Mouse (Mus musculus) liver, embryonic 14.5 days (tissue): ENCODE measurements around the gene Fam189b. TPM values are rescaled to one million over a fixed set of nuclear protein-coding genes. Genes with fewer than 3 reads are reported as not detected.

ENCODE experiments used
- ATAC-seq: fragments of 200-750 bp; cut with Nextera tagmentation; 2 replicates; pipeline ENCODE4 v1.8.0; 2017; ENCODE audit warnings: moderate number of reproducible peaks, mild to moderate bottlenecking, moderate library complexity; ENCODE audit not compliant: insufficient read depth
- DNase-seq, 3 experiments: peaks; one replicate each; pipeline ENCODE4 v3.0.0-alpha.2; 2012 to 2013; ENCODE audit warnings: low read depth in 3 of 3, low spot score in 3 of 3
- H3K27ac ChIP-seq: fragments of 300-500 bp; sonication (generic); 2 replicates; pipeline ENCODE4 v1.5.1; 2014; ENCODE audit warnings: moderate library complexity, mild to moderate bottlenecking, control low read depth, inconsistent platforms
- H3K27me3 ChIP-seq: fragments of 300-500 bp; sonication (generic); 2 replicates; pipeline ENCODE4 v1.6.1; 2014; ENCODE audit warnings: mild to moderate bottlenecking, low read length, moderate library complexity; ENCODE audit not compliant: control insufficient read depth, insufficient read depth
- H3K36me3 ChIP-seq: fragments of 300-500 bp; sonication (generic); replicated peaks from 2 replicates; pipeline ENCODE4 v1.6.1; 2014; ENCODE audit warnings: low read depth; ENCODE audit not compliant: control insufficient read depth, insufficient read depth
- H3K4me1 ChIP-seq, 2 experiments: fragments of 200-500 bp in 1 of 2; fragments of 300-500 bp in 1 of 2; sonication (generic) in 1 of 2; replicated peaks; 2 replicates each; pipeline ENCODE4 v1.6.1; 2012 to 2014; ENCODE audit warnings: antibody characterized with exemption in 1 of 2, inconsistent platforms in 1 of 2, low read length in 1 of 2; ENCODE audit not compliant: control insufficient read depth in 2 of 2, insufficient read depth in 2 of 2
- H3K4me2 ChIP-seq: fragments of 300-500 bp; sonication (generic); 2 replicates; pipeline ENCODE4 v1.6.1; 2014; ENCODE audit warnings: low read depth, mild to moderate bottlenecking, control low read depth, moderate library complexity
- H3K4me3 ChIP-seq, 2 experiments: fragments of 200-500 bp in 1 of 2; fragments of 300-500 bp in 1 of 2; sonication (generic) in 1 of 2; 2 replicates each; pipeline ENCODE4 v1.5.1; 2012 to 2014; ENCODE audit warnings: low read depth in 2 of 2, low read length in 2 of 2, mild to moderate bottlenecking in 2 of 2, control low read depth in 1 of 2, inconsistent platforms in 1 of 2, moderate library complexity in 1 of 2; ENCODE audit not compliant: insufficient read depth in 1 of 2
- H3K9ac ChIP-seq: fragments of 300-500 bp; sonication (generic); replicated peaks from 2 replicates; pipeline ENCODE4 v1.6.1; 2014; ENCODE audit warnings: mild to moderate bottlenecking, control low read depth, moderate library complexity
- H3K9me3 ChIP-seq: fragments of 300-500 bp; sonication (generic); 2 replicates; pipeline ENCODE4 v1.6.1; 2016; ENCODE audit warnings: low read length, mixed read lengths; ENCODE audit not compliant: control insufficient read depth
- CTCF ChIP-seq: IDR thresholded peaks from 2 replicates; pipeline ENCODE4 v1.5.1; 2016; ENCODE audit warnings: antibody characterized with exemption, low read depth, control low read depth
- EP300 ChIP-seq: IDR thresholded peaks from 2 replicates; pipeline ENCODE4 v1.6.1; 2016; ENCODE audit warnings: antibody characterized with exemption, low read depth
- WGBS: fragments of 180-500 bp; shearing (Covaris S2); extraction: QIAGEN DNeasy Blood & Tissue Kit; methylation state at CpG from one replicate; pipeline ENCODE4 v1.1.7; 2014; ENCODE audit not compliant: insufficient replicate concordance; 5-methylcytosine and 5-hydroxymethylcytosine counted together
- polyA plus RNA-seq, 2 experiments: library from polyadenylated mRNA; depleted of rRNA in 1 of 2; stranded (reverse) in 1 of 2; unstranded in 1 of 2; fragments of >200 nt; fragmentation: Nextera tagmentation in 1 of 2; extraction: Ambion mirVana in 1 of 2; gene quantifications; 2 replicates each; pipeline versions ENCODE4 v1.2.1 to v1.2.3; 2012 to 2014

The Fam189b gene
- polyA plus RNA-seq, 2 experiments = 1.7 to 3.6 TPM

DNA sequence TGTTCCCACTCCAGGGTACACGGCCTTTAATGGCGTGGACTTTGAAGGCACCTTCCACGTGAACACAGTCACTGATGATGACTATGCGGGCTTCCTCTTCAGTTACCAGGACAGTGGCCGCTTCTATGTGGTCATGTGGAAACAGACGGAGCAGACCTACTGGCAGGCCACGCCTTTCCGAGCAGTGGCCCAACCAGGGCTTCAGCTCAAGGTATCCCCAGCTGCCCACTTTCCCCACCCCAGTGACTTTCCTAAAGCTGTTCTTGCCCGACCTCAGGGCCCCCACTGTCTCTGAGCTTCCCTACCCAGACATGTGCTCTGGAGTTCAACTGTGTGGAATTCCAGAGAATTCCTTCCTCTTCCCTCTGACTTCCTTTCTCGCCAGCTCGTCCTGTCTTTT lies 41.9 kb downstream of the Fam189b start:
- ATAC-seq = no peak
- Histone ChIP-seq H3K27me3 (peaks cover 36% of the 10 kb centered on the region), H3K4me3 (no peak overlapping the region)

DNA sequence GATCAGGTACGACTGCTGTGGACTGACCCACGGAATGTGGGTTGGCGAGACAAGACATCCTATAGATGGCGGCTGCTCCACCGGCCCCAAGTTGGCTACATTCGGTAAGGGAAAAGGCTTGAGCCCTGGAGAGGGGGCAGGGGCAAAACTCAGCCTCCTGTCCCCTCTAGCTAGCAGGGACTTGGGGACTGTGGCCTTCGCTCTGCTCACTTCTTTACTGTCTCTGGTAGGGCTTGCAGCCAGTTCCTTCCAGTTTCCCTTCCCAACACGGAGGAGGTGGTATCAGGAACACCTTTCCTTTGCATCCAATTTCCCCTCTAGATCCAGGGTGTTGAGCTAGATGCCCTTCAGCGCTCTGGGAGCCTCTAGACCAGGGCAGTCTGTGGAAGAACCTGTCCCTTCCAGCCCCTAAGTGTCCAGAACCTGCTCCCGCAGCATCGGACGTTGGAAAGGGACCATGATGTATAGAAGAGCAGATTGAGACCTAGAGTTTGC lies 42.4 kb downstream of the Fam189b start:
- H3K27me3 ChIP-seq = peaks cover 36% of the 10 kb centered on the region
- DNase-seq = no peak
- no peak overlapping the region for H3K27ac ChIP-seq
- H3K4me3 ChIP-seq = no peak overlapping the region
- no peak overlapping the region for H3K4me2 ChIP-seq
- 57% methylated on average over 12 of the region's 12 CpGs for WGBS
- H3K36me3 ChIP-seq = no peaks in the 10 kb centered on the region
- H3K9ac ChIP-seq = no peak overlapping the region
- TF ChIP-seq EP300 = no peak
- TF ChIP-seq CTCF = no peak
- no peaks in the 10 kb centered on the region for H3K9me3 ChIP-seq
- ATAC-seq = no peak
- peaks cover 0 to 5% of the 10 kb centered on the region in 2 experiments; a peak in 1 of 4 replicates for H3K4me1 ChIP-seq

More for the DNA sequence above, 41.9 kb downstream of the Fam189b start:
- TF ChIP-seq CTCF (no peak), EP300 (no peak)
- no peak for DNase-seq
- H3K9ac ChIP-seq = no peak overlapping the region
- no peaks in the 10 kb centered on the region for H3K9me3 ChIP-seq
- no peak overlapping the region for H3K27ac ChIP-seq
- WGBS = 65% methylated on average over 11 of the region's 11 CpGs
- H3K4me2 ChIP-seq = no peak overlapping the region
- H3K36me3 ChIP-seq = no peaks in the 10 kb centered on the region
- H3K4me1 ChIP-seq = peaks cover 0 to 5% of the 10 kb centered on the region in 2 experiments; a peak in 1 of 4 replicates

DNA sequence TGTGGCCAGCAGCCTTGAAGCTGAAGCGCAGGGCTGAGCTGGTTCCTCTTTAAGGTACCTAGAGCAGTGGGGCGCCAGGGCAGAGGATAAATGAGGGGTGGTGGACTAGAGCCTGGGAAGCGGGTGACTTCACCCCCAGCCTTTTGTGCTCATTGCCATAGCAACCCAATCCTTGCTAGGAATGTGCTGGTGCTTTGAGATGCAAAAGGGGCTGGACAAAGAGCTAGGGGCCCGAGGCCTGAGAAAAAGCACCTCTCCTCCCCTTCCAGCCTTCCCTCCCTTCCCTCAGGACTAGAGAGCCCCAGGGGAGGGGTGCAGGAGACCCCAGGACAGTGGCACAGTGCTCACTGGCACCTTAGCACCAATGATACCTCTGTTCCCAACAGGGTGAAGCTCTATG lies 43.0 kb downstream of the Fam189b start:
- TF ChIP-seq CTCF = no peak
- no peak for TF ChIP-seq EP300
- Histone ChIP-seq H3K4me2 (no peak overlapping the region), H3K9ac (no peak overlapping the region), H3K27ac (no peak overlapping the region), H3K9me3 (no peaks in the 10 kb centered on the region), H3K27me3 (peaks cover 38% of the 10 kb centered on the region), H3K4me1 (peaks cover 0 to 5% of the 10 kb centered on the region in 2 experiments; a peak in 1 of 4 replicates), H3K4me3 (no peak overlapping the region), H3K36me3 (no peaks in the 10 kb centered on the region)
- no peak for DNase-seq
- ATAC-seq = no peak
- WGBS = 27% methylated on average over 4 of the region's 4 CpGs

DNA sequence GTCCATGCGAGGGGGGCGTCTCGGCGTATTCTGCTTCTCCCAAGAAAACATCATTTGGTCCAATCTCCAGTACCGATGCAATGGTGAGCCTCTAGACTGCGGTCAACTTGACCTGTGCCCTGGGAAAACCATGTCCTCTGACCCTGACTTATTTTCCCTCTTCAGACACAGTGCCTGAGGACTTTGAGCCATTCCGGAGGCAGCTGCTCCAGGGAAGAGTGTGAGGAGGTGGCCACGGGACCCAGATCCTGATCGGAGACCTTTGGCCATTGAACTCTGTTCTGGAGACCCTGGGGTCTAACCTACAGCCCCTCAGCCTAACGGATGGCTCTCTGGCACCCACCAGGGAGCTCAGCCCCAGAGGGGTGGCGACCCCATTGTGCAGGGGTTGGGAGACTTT lies 43.4 kb downstream of the Fam189b start:
- no peak for ATAC-seq
- no peak overlapping the region for H3K27ac ChIP-seq
- peaks cover 38% of the 10 kb centered on the region for H3K27me3 ChIP-seq
- TF ChIP-seq EP300 (no peak), CTCF (no peak)
- H3K36me3 ChIP-seq = no peaks in the 10 kb centered on the region
- no peaks in the 10 kb centered on the region for H3K9me3 ChIP-seq
- DNase-seq = no peak
- peaks cover 0 to 5% of the 10 kb centered on the region in 2 experiments; a peak in 1 of 4 replicates for H3K4me1 ChIP-seq
- WGBS = 43% methylated on average over 11 of the region's 11 CpGs
- no peak overlapping the region for H3K4me2 ChIP-seq
- H3K4me3 ChIP-seq = no peak overlapping the region
- no peak overlapping the region for H3K9ac ChIP-seq

DNA sequence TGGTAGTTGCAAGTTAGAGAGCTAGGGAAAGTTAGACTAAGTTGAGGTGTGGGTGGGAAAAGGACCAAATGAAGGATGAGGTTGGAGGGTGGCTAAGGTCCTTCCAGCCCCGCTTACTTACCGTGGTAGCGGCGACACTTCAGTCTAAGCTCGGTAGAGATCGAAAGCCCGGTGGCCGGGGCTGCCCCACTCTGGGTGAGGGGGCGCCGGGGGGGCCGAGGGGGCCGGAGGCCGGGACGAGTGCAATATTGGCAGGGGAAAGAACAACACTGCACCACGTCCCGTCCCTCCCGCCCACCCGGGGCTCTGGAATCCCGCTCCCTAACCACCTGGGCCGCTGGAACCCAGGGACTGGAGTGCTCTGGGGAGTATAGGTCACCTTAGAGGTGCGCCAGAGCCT lies 44.0 kb downstream of the Fam189b start, which contains the start of gene Mtx1:
TSS of gene Mtx1 (minus strand) at position 189 of the 400 bp plus-strand sequence.
- DNase-seq = no peak
- WGBS = 15% methylated on average over 20 of the region's 21 CpGs
- no peaks in the 10 kb centered on the region for H3K9me3 ChIP-seq
- H3K4me2 ChIP-seq = peak within 1 kb of the TSS; percentile 62
- no peak for TF ChIP-seq EP300
- no peak for TF ChIP-seq CTCF
- H3K4me1 ChIP-seq = peaks cover 0 to 5% of the 10 kb centered on the region in 2 experiments; a peak in 1 of 4 replicates
- H3K9ac ChIP-seq = no peak within 1 kb of the TSS
- peak; percentile 4; the same call in 1 of the 2 replicates for ATAC-seq
- no peak within 1 kb of the TSS for H3K27ac ChIP-seq
- peaks cover 38% of the 10 kb centered on the region for H3K27me3 ChIP-seq
- H3K4me3 ChIP-seq = peak within 1 kb of the TSS in 1 of 2 experiments; percentile 43; a peak in 3 of 4 replicates
- no peaks in the 10 kb centered on the region for H3K36me3 ChIP-seq
